Mouse (Mus musculus): ENCODE results near the gene Bahcc1. TPM values are rescaled to one million over a fixed set of nuclear protein-coding genes. Genes with fewer than 3 reads are reported as not detected.

Gene Bahcc1
- total and polyA plus RNA-seq, 2 experiments from 2014 or later = 9.1 to 31.1 TPM

DNA sequence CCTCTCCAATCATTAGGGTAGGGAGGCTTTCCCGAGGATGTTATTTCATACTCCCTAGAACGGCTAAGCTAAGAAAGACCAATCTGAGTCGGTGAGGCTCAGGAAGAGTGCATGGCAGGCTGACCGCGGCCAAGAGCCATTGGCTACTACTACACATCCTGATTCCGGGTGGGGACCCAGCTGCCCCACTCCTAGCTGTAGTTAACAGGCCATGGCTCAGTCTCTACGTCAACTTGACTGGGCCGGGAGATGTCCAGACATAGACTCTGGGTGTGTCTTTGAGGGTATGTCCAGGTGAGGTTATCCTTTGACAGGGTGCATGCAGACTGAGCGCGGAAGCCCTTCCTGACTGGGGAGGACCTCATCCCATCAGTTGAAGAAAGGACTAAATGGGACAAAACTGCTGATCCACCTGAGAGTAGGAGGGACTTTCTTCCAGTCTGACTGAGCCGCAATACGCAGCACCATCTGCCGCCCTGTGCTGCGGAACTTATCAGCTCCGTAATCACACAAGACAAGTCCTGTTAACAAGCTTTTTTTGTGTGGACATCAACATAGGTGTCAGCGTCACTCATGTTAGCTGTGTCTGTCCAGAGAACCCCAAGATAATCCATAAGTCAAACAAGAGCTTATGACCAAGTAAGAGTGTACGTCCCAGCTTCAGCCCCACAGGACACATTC lies 14.4 kb upstream of the Bahcc1 start:
- H3K27ac ChIP-seq = no peak overlapping the region
- H3K27me3 ChIP-seq (ENCODE audit: insufficient read depth, low read length) = no peaks in the 10 kb centered on the region
- ATAC-seq = no peak
- no peak overlapping the region for H3K9ac ChIP-seq (replicated peaks; ENCODE audit: low read length)
- 88% methylated on average over 17 of the region's 17 CpGs for WGBS
- peaks cover 24% of the 10 kb centered on the region for H3K4me1 ChIP-seq (ENCODE audit: insufficient read depth, low read length)
- TF ChIP-seq CTCF (IDR thresholded peaks at IDR 0.05; ENCODE audit: low read depth) = no peak
- no peak overlapping the region for H3K4me3 ChIP-seq (ENCODE audit: low read length)
- H3K9me3 ChIP-seq (ENCODE audit: low read length) = no peaks in the 10 kb centered on the region
- no peak overlapping the region for H3K4me2 ChIP-seq (ENCODE audit: low read depth, low read length)
- no peaks in the 10 kb centered on the region for H3K36me3 ChIP-seq (ENCODE audit: insufficient read depth, low read length)
- DNase-seq (ENCODE audit: low spot score) = no peak

DNA sequence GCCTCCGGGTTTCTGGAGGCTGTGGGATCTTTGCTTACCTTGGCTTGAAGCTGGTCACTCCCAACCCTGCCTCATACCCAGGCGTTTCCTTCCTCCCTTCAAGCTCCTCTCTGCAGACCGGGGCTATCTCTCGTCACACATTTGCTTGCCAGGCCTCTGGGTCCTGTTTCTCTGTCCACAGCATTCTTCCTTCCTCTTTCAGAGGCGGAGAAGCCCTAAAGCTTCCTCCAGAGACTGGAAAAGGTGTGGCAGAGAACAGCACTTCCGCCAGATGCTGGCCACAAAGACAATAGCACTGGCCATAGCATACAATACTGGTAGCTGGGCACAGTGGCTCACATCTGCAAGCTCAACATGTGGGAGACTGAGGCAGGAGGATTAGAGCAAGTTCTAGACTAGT lies 13.8 kb upstream of the Bahcc1 start:
- DNase-seq (ENCODE audit: low spot score) (no peak), ATAC-seq (no peak)
- Histone ChIP-seq H3K9me3 (ENCODE audit: low read length) (no peaks in the 10 kb centered on the region), H3K4me2 (ENCODE audit: low read depth, low read length) (no peak overlapping the region), H3K27me3 (ENCODE audit: insufficient read depth, low read length) (no peaks in the 10 kb centered on the region), H3K4me1 (ENCODE audit: insufficient read depth, low read length) (peaks cover 30% of the 10 kb centered on the region), H3K4me3 (ENCODE audit: low read length) (no peak overlapping the region), H3K9ac (replicated peaks; ENCODE audit: low read length) (no peak overlapping the region), H3K36me3 (ENCODE audit: insufficient read depth, low read length) (no peaks in the 10 kb centered on the region), H3K27ac (no peak overlapping the region)
- no peak for TF ChIP-seq CTCF (IDR thresholded peaks at IDR 0.05; ENCODE audit: low read depth)
- WGBS = 83% methylated on average over 6 of the region's 6 CpGs

DNA sequence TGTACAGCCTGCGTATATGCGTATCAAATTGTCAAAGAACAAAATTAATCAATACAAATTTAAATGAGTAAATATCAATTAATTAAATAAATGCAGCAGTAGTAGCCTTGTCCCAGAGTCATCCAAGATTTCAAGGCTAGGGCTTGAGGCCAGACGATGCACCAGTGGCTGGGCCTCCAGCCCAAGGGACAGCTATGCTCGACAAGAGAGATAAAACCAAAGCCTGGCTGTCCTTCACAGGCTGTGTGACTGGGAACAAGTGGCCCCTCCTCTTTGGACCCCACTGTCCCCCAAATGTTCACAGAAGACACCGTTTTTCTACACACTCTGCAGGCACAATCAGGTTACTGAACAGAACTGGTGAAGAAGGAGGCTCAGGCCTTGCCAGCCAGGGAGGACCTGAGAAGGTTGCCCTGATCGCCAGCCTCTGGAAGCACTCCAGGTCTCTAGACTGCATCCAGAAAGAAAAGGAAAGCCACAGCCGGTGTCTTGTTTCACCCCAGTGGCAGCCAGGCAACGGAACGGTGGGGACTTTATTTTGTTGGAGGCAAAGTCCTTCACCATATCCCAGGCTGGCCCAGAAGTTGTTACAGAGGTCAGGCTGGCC lies 12.7 kb upstream of the Bahcc1 start:
- WGBS = 44% methylated on average over 9 of the region's 9 CpGs
- ATAC-seq (no peak), DNase-seq (ENCODE audit: low spot score) (peak; percentile 69)
- H3K4me3 ChIP-seq (ENCODE audit: low read length) = no peak overlapping the region
- H3K4me2 ChIP-seq (ENCODE audit: low read depth, low read length) = no peak overlapping the region
- no peaks in the 10 kb centered on the region for H3K9me3 ChIP-seq (ENCODE audit: low read length)
- peak overlapping the region; percentile 54 for H3K27ac ChIP-seq
- no peak for TF ChIP-seq CTCF (IDR thresholded peaks at IDR 0.05; ENCODE audit: low read depth)
- no peaks in the 10 kb centered on the region for H3K36me3 ChIP-seq (ENCODE audit: insufficient read depth, low read length)
- H3K27me3 ChIP-seq (ENCODE audit: insufficient read depth, low read length) = no peaks in the 10 kb centered on the region
- H3K4me1 ChIP-seq (ENCODE audit: insufficient read depth, low read length) = peaks cover 41% of the 10 kb centered on the region
- no peak overlapping the region for H3K9ac ChIP-seq (replicated peaks; ENCODE audit: low read length)

DNA sequence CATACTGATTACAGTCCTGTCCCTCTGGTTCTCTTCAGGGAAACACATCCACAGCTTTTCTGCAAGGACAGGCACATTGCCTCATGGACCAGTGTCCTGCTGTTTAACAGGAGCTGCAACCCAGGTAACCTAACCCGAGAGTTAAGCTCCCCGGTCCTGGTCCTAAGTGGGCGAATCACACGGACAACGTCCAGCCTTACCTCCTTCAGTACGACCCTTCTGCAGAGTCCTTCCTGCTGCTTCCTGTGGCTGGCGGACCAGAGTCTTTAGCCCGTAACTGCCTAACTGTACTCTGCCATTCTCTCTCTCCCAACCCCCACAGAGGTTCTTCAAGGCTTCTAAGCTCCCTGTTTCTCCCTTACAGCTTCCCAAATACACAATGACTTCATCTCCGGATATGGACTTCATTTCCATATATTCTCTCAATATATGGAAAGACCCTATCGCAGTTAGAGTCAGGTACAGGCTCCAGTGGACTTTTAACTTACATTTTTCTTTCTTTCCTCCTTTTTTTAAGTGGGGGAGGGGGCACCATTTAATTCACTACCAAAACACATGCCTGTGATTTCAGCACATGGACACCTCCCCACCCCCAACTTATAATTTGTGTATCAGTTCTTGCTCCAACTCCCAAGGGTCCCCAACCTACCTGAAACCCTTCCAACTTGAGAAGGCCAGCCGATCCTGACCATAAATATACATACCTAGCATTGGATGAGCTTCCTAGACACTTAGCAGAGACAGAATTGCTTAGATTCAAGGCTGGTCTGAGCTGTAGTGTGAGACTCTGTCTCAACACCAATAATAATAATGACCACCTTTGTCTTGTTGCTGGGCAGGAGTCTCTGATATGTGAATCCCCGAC lies 11.6 kb upstream of the Bahcc1 start:
- H3K27ac ChIP-seq = 0 out of 2 replicates have a peak overlapping the region, but pooled peaks have one; percentile 54
- no peak for DNase-seq (ENCODE audit: low spot score)

DNA sequence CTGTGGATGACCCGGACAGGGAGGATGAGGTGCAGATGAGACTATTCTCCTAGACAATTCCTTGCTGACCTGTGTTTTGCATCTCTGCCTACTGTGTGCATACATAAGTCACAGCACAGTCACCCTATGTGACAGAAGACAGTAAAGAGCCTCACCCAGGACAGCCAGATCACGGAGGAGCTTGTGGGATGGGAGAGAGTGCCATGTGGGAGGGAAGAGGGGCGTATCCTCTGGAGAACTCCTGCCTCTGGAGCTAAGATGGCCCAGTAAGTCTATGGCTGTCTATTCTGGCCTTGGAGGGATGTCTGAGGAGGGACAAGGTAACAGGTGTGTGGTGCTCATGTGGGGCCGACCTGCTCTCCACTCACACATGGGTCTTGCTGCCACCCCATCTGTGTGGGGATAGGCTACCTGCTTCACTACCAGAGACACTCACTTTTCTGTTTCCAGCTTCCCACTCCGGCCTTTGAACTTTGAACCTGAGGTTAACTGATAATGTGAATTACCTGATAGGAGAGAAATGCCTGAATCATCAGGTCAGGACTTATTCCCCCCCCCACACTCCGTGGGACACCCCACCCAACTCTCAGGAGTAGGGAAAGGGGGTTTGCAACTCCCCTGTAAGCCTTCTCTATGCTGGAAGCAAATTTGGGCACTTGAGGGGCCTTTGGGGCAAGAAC lies 10.2 kb upstream of the Bahcc1 start:
- Histone ChIP-seq H3K9me3 (ENCODE audit: low read length) (no peaks in the 10 kb centered on the region), H3K4me1 (ENCODE audit: insufficient read depth, low read length) (peaks cover 46% of the 10 kb centered on the region), H3K4me3 (ENCODE audit: low read length) (no peak overlapping the region), H3K27me3 (ENCODE audit: insufficient read depth, low read length) (no peaks in the 10 kb centered on the region), H3K4me2 (ENCODE audit: low read depth, low read length) (no peak overlapping the region), H3K27ac (peak overlapping the region; percentile 76; the same call in 1 of the 2 replicates), H3K9ac (replicated peaks; ENCODE audit: low read length) (no peak overlapping the region), H3K36me3 (ENCODE audit: insufficient read depth, low read length) (no peaks in the 10 kb centered on the region)
- WGBS = 91% methylated on average over 6 of the region's 6 CpGs
- no peak for TF ChIP-seq CTCF (IDR thresholded peaks at IDR 0.05; ENCODE audit: low read depth)
- no peak for DNase-seq (ENCODE audit: low spot score)
- ATAC-seq = no peak

More for the DNA sequence above, 11.6 kb upstream of the Bahcc1 start:
- no peaks in the 10 kb centered on the region for H3K9me3 ChIP-seq (ENCODE audit: low read length)
- no peak overlapping the region for H3K4me3 ChIP-seq (ENCODE audit: low read length)
- ATAC-seq = no peak
- H3K4me1 ChIP-seq (ENCODE audit: insufficient read depth, low read length) = peaks cover 47% of the 10 kb centered on the region
- no peaks in the 10 kb centered on the region for H3K27me3 ChIP-seq (ENCODE audit: insufficient read depth, low read length)
- WGBS = 56% methylated on average over 12 of the region's 12 CpGs
- no peak for TF ChIP-seq CTCF (IDR thresholded peaks at IDR 0.05; ENCODE audit: low read depth)
- H3K36me3 ChIP-seq (ENCODE audit: insufficient read depth, low read length) = no peaks in the 10 kb centered on the region
- H3K9ac ChIP-seq (replicated peaks; ENCODE audit: low read length) = no peak overlapping the region
- no peak overlapping the region for H3K4me2 ChIP-seq (ENCODE audit: low read depth, low read length)

Measured in hindbrain, postnatal 0 days (tissue).